Mouse (Mus musculus) adipocyte (in vitro differentiated cells): ENCODE measurements around the gene H3f3b.
A peak's percentile ranks its signal among the peaks of the same experiment; 100 is the strongest.
"Not testable (repeated sequence)": the region's sequence is repeated elsewhere in the genome, so short reads cannot be mapped to it uniquely, and the experiment has no call there.

ENCODE experiments used
- DNase-seq: peaks from one replicate; pipeline ENCODE4 v3.0.0-alpha.2; 2016; ENCODE audit warnings: low spot score

Gene H3f3b

GRCm38 (mm10) chr11:116020519-116020922, 7.2 kb downstream of the H3f3b start:
- peak; percentile 81 for DNase-seq

- DNase-seq: peak; percentile 76
These were observed 7.8 kb downstream of the H3f3b start for GRCm38 (mm10) chr11:116019976-116020411.

- DNase-seq: peak; percentile 72
These were observed 8.4 kb downstream of the H3f3b start for GRCm38 (mm10) chr11:116019360-116019791.

GRCm38 (mm10) chr11:116018867-116019266, 8.9 kb downstream of the H3f3b start:
- not testable (repeated sequence) for DNase-seq

GRCm38 (mm10) chr11:116018106-116018505, 9.7 kb downstream of the H3f3b start:
- DNase-seq: peak; percentile 65

GRCm38 (mm10) chr11:116014821-116015220, 12.9 kb downstream of the H3f3b start:
- peak; percentile 52 for DNase-seq

- peak; percentile 76 for DNase-seq
These were observed 15.4 kb downstream of the H3f3b start, which contains the start of gene Galk1 for GRCm38 (mm10) chr11:116012262-116012947. TSS of gene Galk1 (minus strand) at chr11:116012719.

- DNase-seq: no peak
These were observed 16.1 kb downstream of the H3f3b start for GRCm38 (mm10) chr11:116011529-116012261.

GRCm38 (mm10) chr11:116010948-116011347, 16.8 kb downstream of the H3f3b start:
- DNase-seq: no peak

- no peak for DNase-seq
These were observed 17.6 kb downstream of the H3f3b start for GRCm38 (mm10) chr11:116010146-116010545.

- no peak for DNase-seq
These were observed 18.1 kb downstream of the H3f3b start for GRCm38 (mm10) chr11:116009661-116010060.

- no peak for DNase-seq
These were observed 18.9 kb downstream of the H3f3b start for GRCm38 (mm10) chr11:116008832-116009375.

- DNase-seq: no peak
These were observed 19.4 kb downstream of the H3f3b start for GRCm38 (mm10) chr11:116008411-116008810.

GRCm38 (mm10) chr11:116007095-116007850, 20.5 kb downstream of the H3f3b start:
- no peak for DNase-seq

GRCm38 (mm10) chr11:116005701-116006419, 21.9 kb downstream of the H3f3b start:
- DNase-seq: no peak

- no peak for DNase-seq
These were observed 22.7 kb downstream of the H3f3b start for GRCm38 (mm10) chr11:116004840-116005700.

GRCm38 (mm10) chr11:116004186-116004823, 23.5 kb downstream of the H3f3b start:
- DNase-seq: no peak

- no peak for DNase-seq
These were observed 24.9 kb downstream of the H3f3b start for GRCm38 (mm10) chr11:116002894-116003293.

- no peak for DNase-seq
These were observed 26.0 kb downstream of the H3f3b start for GRCm38 (mm10) chr11:116001725-116002124.

GRCm38 (mm10) chr11:116000607-116001006, 27.2 kb downstream of the H3f3b start:
- no peak for DNase-seq
